Mouse (Mus musculus) erythroid progenitor cell, adult 5-6 weeks (primary cell): Measurements from ENCODE around the gene S100a14. TPM values are rescaled to one million over a fixed set of nuclear protein-coding genes. Genes with fewer than 3 reads are reported as not detected.

Experiments used
- total RNA-seq, 2 experiments: library from RNA; stranded (forward) in 1 of 2; stranded (reverse) in 1 of 2; fragments of 150-400 nt in 1 of 2; fragments of 186-747, 209-891 nt in 1 of 2; gene quantifications; 2 replicates each; pipeline versions ENCODE4 v1.2.3 to v1.2.4; 2015 to 2017; ENCODE audit warnings: low replicate concordance in 2 of 2

Gene S100a14
- total RNA-seq, 2 experiments from 2014 or later, result not detected

Other genes starting within 250 kb of the S100a14 start
- 55.8 and 59.8 TPM in 2 replicates for gene Gatad2b, start 233.7 kb upstream of the S100a14 start, total RNA-seq (2015; ENCODE audit: low replicate concordance)
- gene Gatad2b, start 233.7 kb upstream of the S100a14 start, total RNA-seq (2017; ENCODE audit: low replicate concordance), result 47.2 and 47.7 TPM in 2 replicates
- gene Slc27a3, start 136.9 kb upstream of the S100a14 start, total RNA-seq (2015; ENCODE audit: low replicate concordance), result not detected in 2 replicates
- gene Slc27a3, start 136.9 kb upstream of the S100a14 start, total RNA-seq (2017; ENCODE audit: low replicate concordance), result 1.0 TPM in 1 of 2 replicates, not detected in the other
- 6.7 and 12.6 TPM in 2 replicates for gene Ints3, start 93.2 kb upstream of the S100a14 start, total RNA-seq (2015; ENCODE audit: low replicate concordance)
- 13.2 and 18.2 TPM in 2 replicates for gene Ints3, start 93.2 kb upstream of the S100a14 start, total RNA-seq (2017; ENCODE audit: low replicate concordance)
- not detected in 2 replicates for gene Npr1, start 61.0 kb upstream of the S100a14 start, total RNA-seq (2015; ENCODE audit: low replicate concordance)
- gene Npr1, start 61.0 kb upstream of the S100a14 start, total RNA-seq (2017; ENCODE audit: low replicate concordance), result not detected in 2 replicates
- 61.6 and 86.5 TPM in 2 replicates for gene Ilf2, start 50.7 kb upstream of the S100a14 start, total RNA-seq (2015; ENCODE audit: low replicate concordance)
- 93.7 and 150 TPM in 2 replicates for gene Ilf2, start 50.7 kb upstream of the S100a14 start, total RNA-seq (2017; ENCODE audit: low replicate concordance)
- 11.3 and 17.7 TPM in 2 replicates for gene Snapin, start 35.8 kb upstream of the S100a14 start, total RNA-seq (2015; ENCODE audit: low replicate concordance)
- gene Snapin, start 35.8 kb upstream of the S100a14 start, total RNA-seq (2017; ENCODE audit: low replicate concordance), result 13.1 and 16.4 TPM in 2 replicates
- 78.9 and 101 TPM in 2 replicates for gene Chtop, start 17.4 kb upstream of the S100a14 start, total RNA-seq (2015; ENCODE audit: low replicate concordance)
- gene Chtop, start 17.4 kb upstream of the S100a14 start, total RNA-seq (2017; ENCODE audit: low replicate concordance), result 47.3 and 66.6 TPM in 2 replicates
- 27.7 and 33.9 TPM in 2 replicates for gene S100a1, start 12.5 kb upstream of the S100a14 start, total RNA-seq (2015; ENCODE audit: low replicate concordance)
- 18.2 and 22.8 TPM in 2 replicates for gene S100a1, start 12.5 kb upstream of the S100a14 start, total RNA-seq (2017; ENCODE audit: low replicate concordance)
- 8.8 and 10.8 TPM in 2 replicates for gene S100a13, start 12.4 kb upstream of the S100a14 start, total RNA-seq (2015; ENCODE audit: low replicate concordance)
- gene S100a13, start 12.4 kb upstream of the S100a14 start, total RNA-seq (2017; ENCODE audit: low replicate concordance), result 6.7 and 9.5 TPM in 2 replicates
- gene S100a16, start 10.4 kb downstream of the S100a14 start, total RNA-seq (2015; ENCODE audit: low replicate concordance), result not detected in 2 replicates
- gene S100a16, start 10.4 kb downstream of the S100a14 start, total RNA-seq (2017; ENCODE audit: low replicate concordance), result not detected in 2 replicates
- gene S100a3, start 33.7 kb downstream of the S100a14 start, total RNA-seq (2015; ENCODE audit: low replicate concordance), result not detected in 2 replicates
- not detected in 2 replicates for gene S100a3, start 33.7 kb downstream of the S100a14 start, total RNA-seq (2017; ENCODE audit: low replicate concordance)
- gene S100a2, start 63.4 kb downstream of the S100a14 start, total RNA-seq (2015; ENCODE audit: low replicate concordance), result not detected in 2 replicates
- gene S100a2, start 63.4 kb downstream of the S100a14 start, total RNA-seq (2017; ENCODE audit: low replicate concordance), result not detected in 2 replicates
- not detected in 2 replicates for gene Gm42674, start 75.0 kb downstream of the S100a14 start, total RNA-seq (2015; ENCODE audit: low replicate concordance)
- not detected in 2 replicates for gene Gm42674, start 75.0 kb downstream of the S100a14 start, total RNA-seq (2017; ENCODE audit: low replicate concordance)
- gene S100a4, start 76.9 kb downstream of the S100a14 start, total RNA-seq (2015; ENCODE audit: low replicate concordance), result 36.9 and 83.6 TPM in 2 replicates
- gene S100a4, start 76.9 kb downstream of the S100a14 start, total RNA-seq (2017; ENCODE audit: low replicate concordance), result 29.4 and 37.4 TPM in 2 replicates
- not detected in 2 replicates for gene S100a5, start 81.7 kb downstream of the S100a14 start, total RNA-seq (2015; ENCODE audit: low replicate concordance)
- gene S100a5, start 81.7 kb downstream of the S100a14 start, total RNA-seq (2017; ENCODE audit: low replicate concordance), result not detected in 2 replicates
- gene S100a6, start 86.0 kb downstream of the S100a14 start, total RNA-seq (2015; ENCODE audit: low replicate concordance), result 132 and 138 TPM in 2 replicates
- 41.6 and 73.8 TPM in 2 replicates for gene S100a6, start 86.0 kb downstream of the S100a14 start, total RNA-seq (2017; ENCODE audit: low replicate concordance)
- gene S100a7a, start 127.2 kb downstream of the S100a14 start, total RNA-seq (2015; ENCODE audit: low replicate concordance), result not detected in 2 replicates
- gene S100a7a, start 127.2 kb downstream of the S100a14 start, total RNA-seq (2017; ENCODE audit: low replicate concordance), result not detected in 2 replicates
- 5,294 and 6,274 TPM in 2 replicates for gene S100a8, start 142.1 kb downstream of the S100a14 start, total RNA-seq (2015; ENCODE audit: low replicate concordance)
- 2,245 and 2,738 TPM in 2 replicates for gene S100a8, start 142.1 kb downstream of the S100a14 start, total RNA-seq (2017; ENCODE audit: low replicate concordance)
- 7,257 and 9,005 TPM in 2 replicates for gene S100a9, start 168.9 kb downstream of the S100a14 start, total RNA-seq (2015; ENCODE audit: low replicate concordance)
- gene S100a9, start 168.9 kb downstream of the S100a14 start, total RNA-seq (2017; ENCODE audit: low replicate concordance), result 2,061 and 2,234 TPM in 2 replicates
- gene Pglyrp4, start 200.1 kb downstream of the S100a14 start, total RNA-seq (2015; ENCODE audit: low replicate concordance), result not detected in 2 replicates
- gene Pglyrp4, start 200.1 kb downstream of the S100a14 start, total RNA-seq (2017; ENCODE audit: low replicate concordance), result not detected in 2 replicates